Mouse (Mus musculus) c-Kit-positive CD71-positive TER-119-positive erythroid progenitor cells, embryonic 14.5 days (primary cell): ENCODE measurements around the gene Ttc24.

Experiments used
- DNase-seq: peaks from one replicate; pipeline ENCODE4 v3.0.0-alpha.2; 2013; ENCODE audit warnings: low spot score

The Ttc24 gene

GRCm38 (mm10) chr3:88077441-88077840 is 663 bp downstream of the Ttc24 start:
- no peak for DNase-seq

- DNase-seq: no peak
Observed at GRCm38 (mm10) chr3:88074766-88075165, 3.3 kb downstream of the Ttc24 start.

GRCm38 (mm10) chr3:88074351-88074750 is 3.8 kb downstream of the Ttc24 start:
- no peak for DNase-seq

- no peak for DNase-seq
Observed at GRCm38 (mm10) chr3:88073631-88074030, 4.5 kb downstream of the Ttc24 start.

DNA sequence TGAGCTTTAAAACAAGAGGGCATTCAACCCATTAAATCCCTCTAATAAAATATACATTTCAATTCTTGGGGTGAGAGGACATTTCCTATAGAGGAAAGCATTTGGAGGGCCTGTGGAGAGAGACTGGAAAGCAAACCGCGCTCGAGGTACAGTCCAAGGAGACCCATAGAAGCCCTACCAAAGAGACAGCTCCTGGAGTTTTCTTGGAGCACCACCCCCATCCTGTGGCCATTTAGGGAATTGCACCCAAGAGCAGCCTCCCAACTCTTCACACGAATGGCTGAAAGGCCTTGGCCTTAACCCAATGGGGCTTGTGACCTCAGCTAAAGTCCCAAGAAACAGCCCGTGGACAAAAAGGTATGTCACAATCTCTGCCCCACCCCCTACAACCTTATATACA is 6.3 kb downstream of the Ttc24 start:
- DNase-seq: peak; percentile 74

GRCm38 (mm10) chr3:88068386-88068785 is 9.7 kb downstream of the Ttc24 start:
- DNase-seq: no peak

DNA sequence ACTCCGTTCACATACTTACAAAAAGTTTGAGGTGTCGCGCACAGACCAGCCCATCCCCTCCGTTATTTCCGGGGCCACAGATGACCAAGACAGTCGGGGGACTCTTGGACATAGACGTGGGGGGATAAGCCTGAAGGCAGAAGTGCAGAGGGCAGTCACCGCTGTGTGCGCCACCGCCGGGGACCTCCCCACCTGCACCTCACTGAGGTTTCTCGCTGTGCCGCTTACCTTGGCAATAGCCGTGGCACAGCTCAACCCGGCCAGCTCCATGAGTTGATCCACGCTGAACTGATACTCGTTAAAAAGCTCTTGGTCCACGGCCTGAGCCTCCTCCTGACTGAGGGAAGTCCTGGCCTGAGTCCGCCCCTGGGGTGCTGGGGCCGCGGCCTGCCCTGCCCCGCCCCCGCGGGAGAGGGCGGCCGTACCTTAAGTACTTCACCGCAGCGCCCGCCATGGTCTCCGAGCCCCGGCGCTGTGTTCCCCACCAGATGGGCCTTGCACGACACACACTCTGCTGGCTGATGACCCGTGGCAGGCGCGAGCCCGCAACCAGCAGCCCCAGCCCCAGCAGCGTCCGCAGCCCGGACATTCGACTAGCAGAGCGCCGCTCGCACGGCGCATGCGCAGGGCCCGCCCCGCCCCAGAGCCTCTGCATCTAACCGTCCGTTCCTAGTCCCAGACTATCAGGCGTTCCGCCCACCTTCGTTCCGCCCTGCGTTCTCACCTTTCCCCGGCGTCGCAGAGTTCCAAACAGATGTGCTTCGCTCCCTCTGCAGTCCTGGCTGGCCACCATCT is 20.0 kb downstream of the Ttc24 start, which contains the start of gene Naxe:
Gene Naxe, minus strand, starts transcription at position 594 of the 795 bp plus-strand sequence.
- peak; percentile 87 for DNase-seq

GRCm38 (mm10) chr3:88057030-88057429 is 21.1 kb downstream of the Ttc24 start:
- DNase-seq: no peak

DNA sequence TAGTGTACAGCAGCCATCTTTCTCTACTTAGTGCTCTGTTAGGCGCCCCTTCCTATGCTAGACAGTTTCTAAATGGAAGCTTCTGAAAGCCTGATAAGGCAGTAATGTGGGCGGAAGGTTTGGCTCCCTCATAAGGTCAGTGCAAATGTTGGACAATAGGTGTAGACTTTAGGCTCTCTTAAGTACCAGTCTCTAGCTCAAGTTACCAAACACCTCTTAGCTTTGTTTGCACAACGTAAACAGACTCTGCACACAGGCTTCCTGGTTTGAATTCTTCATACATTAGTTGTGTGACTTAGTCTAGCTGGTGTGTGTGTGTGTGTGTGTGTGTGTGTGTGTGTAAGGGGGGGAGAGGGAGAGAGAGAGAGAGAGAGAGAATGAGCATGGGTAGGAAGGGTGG is 28.6 kb downstream of the Ttc24 start:
- no peak for DNase-seq

GRCm38 (mm10) chr3:88042661-88043421 is 35.3 kb downstream of the Ttc24 start, which contains the start of gene Gpatch4:
Gpatch4 (plus strand) TSS chr3:88043108.
- DNase-seq: peak; percentile 97

- DNase-seq: no peak
Observed at GRCm38 (mm10) chr3:88035561-88036293, 42.4 kb downstream of the Ttc24 start.

DNA sequence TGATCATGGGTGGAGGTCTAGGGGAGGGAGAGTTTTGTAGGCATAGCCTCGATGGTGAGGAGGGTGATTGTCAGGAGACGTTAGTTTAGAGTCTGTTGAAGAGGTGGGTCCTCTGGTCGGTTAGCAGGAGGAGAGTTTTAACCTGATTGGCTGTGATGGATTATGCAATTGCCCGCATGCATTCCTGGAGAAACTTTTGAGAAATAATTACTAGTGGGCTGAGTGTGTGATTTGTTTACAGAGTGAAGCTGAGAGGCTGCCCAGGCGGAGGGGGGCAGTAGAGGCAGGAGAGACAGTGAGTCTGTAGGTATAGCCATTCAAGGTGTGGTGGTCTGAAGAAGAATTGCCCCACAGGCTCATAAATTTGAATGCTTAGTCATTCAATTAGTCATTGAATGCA is 44.6 kb downstream of the Ttc24 start:
- DNase-seq: no peak

GRCm38 (mm10) chr3:88030608-88031395 is 47.3 kb downstream of the Ttc24 start:
- DNase-seq: no peak

- DNase-seq: no peak
Observed at GRCm38 (mm10) chr3:88027434-88028186, 50.5 kb downstream of the Ttc24 start, which contains the start of gene Hapln2. Hapln2 (minus strand) TSS chr3:88027583.

DNA sequence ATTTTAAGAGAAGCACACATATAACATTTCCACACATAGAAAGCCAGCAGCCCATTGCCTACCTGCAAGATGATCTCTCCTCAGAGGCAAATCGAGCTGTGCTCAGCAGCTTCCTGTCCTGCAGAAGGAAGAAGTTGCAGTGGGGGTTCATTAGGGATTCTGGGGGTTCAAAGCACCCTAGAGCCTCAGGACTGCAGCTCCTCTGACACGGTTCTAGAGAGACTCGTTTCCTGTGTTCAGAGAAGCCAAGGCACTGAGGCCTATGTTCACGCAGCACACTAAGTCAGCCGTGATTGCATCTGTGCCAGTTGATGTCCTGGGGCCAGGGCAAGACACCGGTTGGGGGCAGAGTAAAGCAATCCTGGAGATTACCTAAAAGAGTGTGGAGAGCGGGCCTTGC is 51.3 kb downstream of the Ttc24 start:
- DNase-seq: no peak

GRCm38 (mm10) chr3:88023192-88024074 is 54.7 kb downstream of the Ttc24 start:
- DNase-seq: no peak

- peak; percentile 73 for DNase-seq
Observed at GRCm38 (mm10) chr3:88022322-88023191, 55.5 kb downstream of the Ttc24 start.
